In genomic region chr3:124225982-124226381, GRCm38 (mm10) we compare ENCODE assay signal across 13 mouse cellular contexts.
DNase-seq lines count a peak whose midpoint lies in the region; TF ChIP-seq lines count a peak whose summit lies in the region.
"Had no signal": no experiment of that assay in that cellular context is flagged by ENCODE, and none has a peak within 500 bp of the region (broad histone marks: within the 10 kb centered on the region; RNA-seq: fewer than 3 reads in every experiment).

No protein-coding gene starts in this region.

- no peak overlapping the region for H3K9ac ChIP-seq in ES-Bruce4 (ENCODE audit: low read depth, poor library complexity, severe bottlenecking)
- H3K9ac ChIP-seq: liver, postnatal 0 days had no signal

- no peaks in the 10 kb centered on the region for H3K36me3 ChIP-seq in ES-Bruce4 (ENCODE audit: control insufficient read depth, insufficient read depth, low read length, poor library complexity, severe bottlenecking)

- no peak for TF ChIP-seq POLR2A in ES-Bruce4 (IDR thresholded peaks at IDR 0.05; ENCODE audit: insufficient read depth, low read length)

- H3K9me3 ChIP-seq in ES-Bruce4 (replicated peaks; ENCODE audit: control insufficient read depth, insufficient read depth, low read length, poor library complexity, severe bottlenecking): no peaks in the 10 kb centered on the region

- intact Hi-C loops in gastrocnemius, adult 2 months (cut with DNase I): no loop called here
- intact Hi-C loops in left cerebral cortex, postnatal 4 days (cut with DNase I): no loop called here

- no peak for TF ChIP-seq EP300 in ES-Bruce4 (IDR thresholded peaks at IDR 0.05; ENCODE audit: insufficient read depth, low read depth, low read length)

- H3K4me3 ChIP-seq in gastrocnemius, adult 2 months: no peak overlapping the region
- H3K4me3 ChIP-seq in ES-Bruce4 (ENCODE audit: low read depth, low read length): no peak overlapping the region
- H3K4me3 ChIP-seq: erythroblast, embryonic 14.5 days; megakaryocyte, embryonic 14.5 days had no signal

- no peaks in the 10 kb centered on the region for H3K27me3 ChIP-seq in ES-Bruce4 (ENCODE audit: control insufficient read depth, insufficient read depth, low read length, poor library complexity, severe bottlenecking)
- H3K27me3 ChIP-seq: megakaryocyte, embryonic 14.5 days had no signal

- DNase-seq in gastrocnemius, adult 2 months: no peak
- DNase-seq in gastrocnemius, postnatal 4 days (ENCODE audit: low spot score in 2 of 2): no peak
- peak; percentile 2 for DNase-seq in left cerebral cortex, postnatal 4 days
- no peak for DNase-seq in left cerebral cortex, adult 18-20 months (ENCODE audit: low spot score in 2 of 2)
- DNase-seq in R1 (ENCODE audit: low read depth, low spot score): peak; percentile 36
- DNase-seq in right cerebral cortex, postnatal 10 days (ENCODE audit: low spot score in 2 of 2): no peak
- DNase-seq in layer of hippocampus, postnatal 10 days (ENCODE audit: low spot score in 2 of 2): no peak
- DNase-seq: heart, adult 11 months; liver, postnatal 0 days; right cerebral cortex, postnatal 14 days had no signal

- no peak overlapping the region for H3K27ac ChIP-seq in gastrocnemius, adult 2 months
- no peak overlapping the region for H3K27ac ChIP-seq in ES-Bruce4 (ENCODE audit: insufficient read depth, low read length)

- H3K4me1 ChIP-seq in ES-Bruce4 (ENCODE audit: control insufficient read depth, insufficient read depth, low read length): no peaks in the 10 kb centered on the region
- H3K4me1 ChIP-seq: megakaryocyte, embryonic 14.5 days had no signal

- 0 out of 2 replicates have a peak, but pooled peaks have one; percentile 7 for TF ChIP-seq CTCF in gastrocnemius, adult 2 months (IDR thresholded peaks at IDR 0.05)
- peak; percentile 60 for TF ChIP-seq CTCF in ES-Bruce4 (IDR thresholded peaks at IDR 0.05; ENCODE audit: low read depth, low read length)

Comparison
In these comparisons a context has a peak if more than half of its experiments do, and no peak if none do; other contexts are left out.
1. DNase-seq: peak in left cerebral cortex, postnatal 4 days (single experiment) and R1 (single experiment); none in gastrocnemius, adult 2 months (single experiment), gastrocnemius, postnatal 4 days (0 of 2), left cerebral cortex, adult 18-20 months (0 of 2), right cerebral cortex, postnatal 10 days (0 of 2) and layer of hippocampus, postnatal 10 days (0 of 2).